Mouse (Mus musculus) midbrain, embryonic 13.5 days (tissue): ENCODE results near the gene Tnfrsf18. TPM values are rescaled to one million over a fixed set of nuclear protein-coding genes. Genes with fewer than 3 reads are reported as not detected.
A peak's percentile ranks its signal among the peaks of the same experiment; 100 is the strongest.

Experiments used
- ATAC-seq: fragments of 200-750 bp; cut with Nextera tagmentation; 2 replicates; pipeline ENCODE4 v1.8.0; 2017; ENCODE audit warnings: mild to moderate bottlenecking, moderate TSS enrichment, moderate library complexity
- H3K27ac ChIP-seq: fragments of 300-500 bp; sonication (generic); 2 replicates; pipeline ENCODE4 v1.5.1; 2015; ENCODE audit warnings: inconsistent platforms, mild to moderate bottlenecking, moderate library complexity
- H3K27me3 ChIP-seq: fragments of 300-500 bp; sonication (generic); 2 replicates; pipeline ENCODE4 v1.6.1; 2015; ENCODE audit warnings: mild to moderate bottlenecking, inconsistent platforms
- H3K36me3 ChIP-seq: fragments of 300-500 bp; sonication (generic); 2 replicates; pipeline ENCODE4 v1.6.1; 2015; ENCODE audit warnings: mild to moderate bottlenecking, inconsistent platforms
- H3K4me1 ChIP-seq: fragments of 300-500 bp; sonication (generic); replicated peaks from 2 replicates; pipeline ENCODE4 v1.6.1; 2015; ENCODE audit warnings: inconsistent platforms
- H3K4me2 ChIP-seq: fragments of 300-500 bp; sonication (generic); replicated peaks from 2 replicates; pipeline ENCODE4 v1.6.1; 2015; ENCODE audit warnings: moderate library complexity, mild to moderate bottlenecking, inconsistent platforms
- H3K4me3 ChIP-seq: fragments of 300-500 bp; sonication (generic); replicated peaks from 2 replicates; pipeline ENCODE4 v1.5.1; 2015; ENCODE audit warnings: mild to moderate bottlenecking, inconsistent platforms
- H3K9ac ChIP-seq: fragments of 300-500 bp; sonication (generic); replicated peaks from 2 replicates; pipeline ENCODE4 v1.6.1; 2015; ENCODE audit warnings: mild to moderate bottlenecking, inconsistent platforms
- H3K9me3 ChIP-seq: fragments of 300-500 bp; sonication (generic); 2 replicates; pipeline ENCODE4 v1.6.1; 2016; ENCODE audit warnings: mild to moderate bottlenecking, inconsistent platforms
- WGBS: fragments of 180-500 bp; shearing (Covaris S2); methylation state at CpG from one replicate; pipeline ENCODE4 v1.1.7; 2015; 5-methylcytosine and 5-hydroxymethylcytosine counted together
- polyA plus RNA-seq: library from polyadenylated mRNA; unstranded; fragments of >200 nt; fragmentation: Nextera tagmentation; extraction: Ambion mirVana; gene quantifications from 2 replicates; pipeline ENCODE4 v1.2.1, GENCODE M21; 2015

The Tnfrsf18 gene
- polyA plus RNA-seq, 1 experiment from 2014 or later = 2.3 TPM

GRCm38 (mm10) chr4:156014436-156014835 lies 11.5 kb upstream of the Tnfrsf18 start:
- Histone ChIP-seq H3K4me3 (no peak overlapping the region), H3K4me1 (no peaks in the 10 kb centered on the region), H3K9me3 (no peaks in the 10 kb centered on the region), H3K27ac (no peak overlapping the region), H3K4me2 (no peak overlapping the region), H3K36me3 (peaks cover 57% of the 10 kb centered on the region), H3K27me3 (no peaks in the 10 kb centered on the region), H3K9ac (no peak overlapping the region)
- 91% methylated on average over 2 of the region's 2 CpGs for whole genome bisulfite sequencing
- no peak for ATAC-seq

GRCm38 (mm10) chr4:156019771-156020170 lies 6.2 kb upstream of the Tnfrsf18 start:
- no peak for ATAC-seq
- Histone ChIP-seq H3K36me3 (peaks cover 29% of the 10 kb centered on the region), H3K9me3 (no peaks in the 10 kb centered on the region), H3K27ac (no peak overlapping the region), H3K4me3 (no peak overlapping the region), H3K4me2 (no peak overlapping the region), H3K4me1 (no peaks in the 10 kb centered on the region), H3K27me3 (no peaks in the 10 kb centered on the region), H3K9ac (no peak overlapping the region)
- 93% methylated on average over 12 of the region's 12 CpGs for WGBS

GRCm38 (mm10) chr4:156021381-156021780 lies 4.6 kb upstream of the Tnfrsf18 start:
- no peak overlapping the region for H3K9ac ChIP-seq
- no peak overlapping the region for H3K4me3 ChIP-seq
- H3K27ac ChIP-seq = no peak overlapping the region
- no peaks in the 10 kb centered on the region for H3K27me3 ChIP-seq
- no peaks in the 10 kb centered on the region for H3K4me1 ChIP-seq
- no peak overlapping the region for H3K4me2 ChIP-seq
- no peak for ATAC-seq
- no peaks in the 10 kb centered on the region for H3K9me3 ChIP-seq
- WGBS = 83% methylated on average over 3 of the region's 3 CpGs
- peaks cover 27% of the 10 kb centered on the region for H3K36me3 ChIP-seq

GRCm38 (mm10) chr4:156021942-156022419 lies 4.0 kb upstream of the Tnfrsf18 start:
- H3K9me3 ChIP-seq = no peaks in the 10 kb centered on the region
- no peak overlapping the region for H3K4me3 ChIP-seq
- H3K27ac ChIP-seq = no peak overlapping the region
- ATAC-seq = no peak
- WGBS = 87% methylated on average over 9 of the region's 9 CpGs
- H3K9ac ChIP-seq = no peak overlapping the region
- peaks cover 28% of the 10 kb centered on the region for H3K36me3 ChIP-seq
- H3K27me3 ChIP-seq = no peaks in the 10 kb centered on the region
- H3K4me2 ChIP-seq = no peak overlapping the region
- no peaks in the 10 kb centered on the region for H3K4me1 ChIP-seq

- Histone ChIP-seq H3K27ac (no peak overlapping the region), H3K4me1 (no peaks in the 10 kb centered on the region), H3K4me2 (no peak overlapping the region), H3K36me3 (peaks cover 43% of the 10 kb centered on the region), H3K9me3 (no peaks in the 10 kb centered on the region), H3K9ac (no peak overlapping the region), H3K27me3 (no peaks in the 10 kb centered on the region), H3K4me3 (no peak overlapping the region)
- no peak for ATAC-seq
- WGBS = 86% methylated on average over 9 of the region's 9 CpGs
Observed at GRCm38 (mm10) chr4:156023520-156023919, 2.4 kb upstream of the Tnfrsf18 start.

GRCm38 (mm10) chr4:156024184-156024583 lies 1.8 kb upstream of the Tnfrsf18 start:
- ATAC-seq = no peak
- Histone ChIP-seq H3K9me3 (no peaks in the 10 kb centered on the region), H3K27ac (no peak overlapping the region), H3K36me3 (peaks cover 45% of the 10 kb centered on the region), H3K27me3 (no peaks in the 10 kb centered on the region), H3K4me1 (no peaks in the 10 kb centered on the region), H3K9ac (no peak overlapping the region), H3K4me3 (no peak overlapping the region), H3K4me2 (no peak overlapping the region)
- WGBS = 95% methylated on average over 7 of the region's 7 CpGs

- WGBS = 93% methylated on average over 7 of the region's 7 CpGs
- H3K27me3 ChIP-seq = no peaks in the 10 kb centered on the region
Observed at GRCm38 (mm10) chr4:156028580-156028979, 2.6 kb downstream of the Tnfrsf18 start.

GRCm38 (mm10) chr4:156030651-156031118 lies 4.7 kb downstream of the Tnfrsf18 start:
- H3K4me1 ChIP-seq = peaks cover 33% of the 10 kb centered on the region
- peak overlapping the region; percentile 74 for H3K4me2 ChIP-seq
- H3K4me3 ChIP-seq = peak overlapping the region; percentile 53
- WGBS = 65% methylated on average over 9 of the region's 9 CpGs
- H3K9ac ChIP-seq = peak overlapping the region; percentile 70
- no peaks in the 10 kb centered on the region for H3K9me3 ChIP-seq
- peak overlapping the region; percentile 90 for H3K27ac ChIP-seq
- H3K36me3 ChIP-seq = peaks cover 31% of the 10 kb centered on the region
- peak; percentile 29; the same call in 1 of the 2 replicates for ATAC-seq
- peaks cover 18% of the 10 kb centered on the region for H3K27me3 ChIP-seq

More at GRCm38 (mm10) chr4:156028580-156028979, 2.6 kb downstream of the Tnfrsf18 start:
- H3K27ac ChIP-seq = no peak overlapping the region
- H3K9me3 ChIP-seq = no peaks in the 10 kb centered on the region
- H3K4me3 ChIP-seq = no peak overlapping the region
- no peak overlapping the region for H3K4me2 ChIP-seq
- ATAC-seq = no peak
- peaks cover 25% of the 10 kb centered on the region for H3K4me1 ChIP-seq
- H3K9ac ChIP-seq = no peak overlapping the region
- H3K36me3 ChIP-seq = peaks cover 34% of the 10 kb centered on the region

- H3K4me3 ChIP-seq = peak overlapping the region; percentile 53
- H3K4me1 ChIP-seq = peaks cover 33% of the 10 kb centered on the region
- H3K4me2 ChIP-seq = peak overlapping the region; percentile 74
- H3K27ac ChIP-seq = peak overlapping the region; percentile 90
- H3K27me3 ChIP-seq = peaks cover 23% of the 10 kb centered on the region
- no peaks in the 10 kb centered on the region for H3K9me3 ChIP-seq
- peak overlapping the region; percentile 70 for H3K9ac ChIP-seq
- ATAC-seq = peak; percentile 15
- H3K36me3 ChIP-seq = peaks cover 26% of the 10 kb centered on the region
- 3% methylated on average over 7 of the region's 7 CpGs for WGBS
Observed at GRCm38 (mm10) chr4:156031255-156031592, 5.3 kb downstream of the Tnfrsf18 start.

GRCm38 (mm10) chr4:156031593-156032391 lies 5.8 kb downstream of the Tnfrsf18 start:
- 1% methylated on average over 24 of the region's 24 CpGs for WGBS

GRCm38 (mm10) chr4:156032856-156033255 lies 6.9 kb downstream of the Tnfrsf18 start:
- Histone ChIP-seq H3K27ac (no peak overlapping the region), H3K27me3 (peaks cover 29% of the 10 kb centered on the region), H3K4me3 (no peak overlapping the region), H3K9ac (peak overlapping the region; percentile 70; the same call in 1 of the 2 replicates), H3K9me3 (no peaks in the 10 kb centered on the region), H3K36me3 (peaks cover 13% of the 10 kb centered on the region), H3K4me1 (peaks cover 33% of the 10 kb centered on the region), H3K4me2 (peak overlapping the region; percentile 74)
- ATAC-seq = no peak
- 88% methylated on average over 4 of the region's 4 CpGs for WGBS

More at GRCm38 (mm10) chr4:156031593-156032391, 5.8 kb downstream of the Tnfrsf18 start:
- Histone ChIP-seq H3K9me3 (no peaks in the 10 kb centered on the region), H3K4me3 (peak overlapping the region; percentile 53), H3K27me3 (peaks cover 29% of the 10 kb centered on the region), H3K9ac (peak overlapping the region; percentile 70), H3K27ac (peak overlapping the region; percentile 90), H3K4me2 (peak overlapping the region; percentile 74), H3K4me1 (peaks cover 33% of the 10 kb centered on the region), H3K36me3 (peaks cover 21% of the 10 kb centered on the region)
- peak; percentile 95 for ATAC-seq

GRCm38 (mm10) chr4:156033476-156034119 lies 7.6 kb downstream of the Tnfrsf18 start:
- peaks cover 6% of the 10 kb centered on the region; the same call in 1 of the 2 replicates for H3K36me3 ChIP-seq
- peaks cover 33% of the 10 kb centered on the region for H3K4me1 ChIP-seq
- ATAC-seq = no peak
- H3K27ac ChIP-seq = no peak overlapping the region
- WGBS = 60% methylated on average over 6 of the region's 6 CpGs
- H3K4me2 ChIP-seq = no peak overlapping the region
- no peaks in the 10 kb centered on the region for H3K9me3 ChIP-seq
- H3K9ac ChIP-seq = no peak overlapping the region
- peaks cover 29% of the 10 kb centered on the region for H3K27me3 ChIP-seq
- no peak overlapping the region for H3K4me3 ChIP-seq
